Mouse (Mus musculus) layer of hippocampus, postnatal 14 days (tissue): ENCODE data around the gene Ccdc162. TPM values are rescaled to one million over a fixed set of nuclear protein-coding genes. Genes with fewer than 3 reads are reported as not detected.

Experiments used
- DNase-seq, 2 experiments: peaks; one replicate each; pipeline ENCODE4 v3.0.0; 2021 to 2022; ENCODE audit warnings: low spot score in 2 of 2, mixed read lengths in 1 of 2
- total RNA-seq, 2 experiments: library from RNA; stranded (reverse); gene quantifications; 2 replicates each; pipeline ENCODE4 v1.2.3; 2021

Ccdc162 gene
- total RNA-seq, 2 experiments from 2014 or later: 2.3 to 3.7 TPM

DNA sequence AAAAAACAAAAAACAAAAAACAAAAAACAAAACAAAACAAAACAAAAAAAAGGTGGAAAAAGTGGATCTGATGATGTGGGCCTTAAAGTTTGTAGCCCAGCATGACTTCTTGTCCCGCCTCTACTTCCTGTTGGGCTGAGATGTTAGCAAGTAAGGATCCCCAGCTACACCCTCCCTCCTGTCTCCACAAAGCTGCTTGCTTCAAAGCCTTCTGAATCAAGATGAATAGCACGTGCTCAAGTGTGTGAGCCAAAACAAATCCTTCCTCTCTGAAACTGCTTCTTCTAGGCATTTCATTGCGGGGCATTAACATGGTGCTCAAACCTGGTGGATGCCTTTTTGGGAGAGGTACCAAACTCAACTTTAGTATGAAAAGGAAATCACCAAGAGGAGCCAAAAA, 77.7 kb downstream of the Ccdc162 start:
- no peak for DNase-seq

DNA sequence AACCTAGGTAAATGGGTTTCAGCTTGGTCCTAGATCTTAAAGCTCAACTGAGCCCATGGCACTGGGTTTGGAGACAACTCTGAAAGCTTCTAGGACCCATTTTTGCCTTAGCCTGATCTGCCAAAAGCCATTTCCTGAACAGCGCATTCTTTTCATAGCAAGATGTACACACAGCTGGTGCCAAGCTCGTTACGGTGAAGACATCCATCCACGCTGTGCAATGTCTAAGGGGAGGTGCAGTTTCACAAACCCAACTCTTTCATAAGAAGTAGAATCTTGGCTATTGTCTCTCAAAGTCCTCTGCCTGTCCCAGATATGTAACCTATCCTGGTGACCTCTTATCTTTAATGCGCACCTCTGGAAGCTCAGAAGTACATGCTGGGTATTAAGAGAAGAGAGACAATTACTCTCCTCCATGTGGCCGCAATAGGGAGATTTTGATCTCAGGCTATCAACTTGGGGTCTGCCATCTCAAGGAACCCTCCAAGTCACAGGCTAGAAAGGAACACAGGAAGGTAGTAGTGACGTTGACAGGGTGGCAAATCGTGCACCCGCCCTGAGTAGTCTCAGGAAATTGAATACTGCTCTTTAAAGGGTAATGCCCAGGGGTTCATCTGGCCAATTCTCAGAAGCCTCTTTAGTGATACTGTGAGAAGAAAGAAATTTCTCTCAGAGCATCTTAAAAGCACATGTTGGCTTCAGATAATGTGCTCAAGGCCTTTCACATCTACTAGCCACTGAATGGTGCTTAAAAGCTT, 81.0 kb downstream of the Ccdc162 start:
- no peak for DNase-seq

DNA sequence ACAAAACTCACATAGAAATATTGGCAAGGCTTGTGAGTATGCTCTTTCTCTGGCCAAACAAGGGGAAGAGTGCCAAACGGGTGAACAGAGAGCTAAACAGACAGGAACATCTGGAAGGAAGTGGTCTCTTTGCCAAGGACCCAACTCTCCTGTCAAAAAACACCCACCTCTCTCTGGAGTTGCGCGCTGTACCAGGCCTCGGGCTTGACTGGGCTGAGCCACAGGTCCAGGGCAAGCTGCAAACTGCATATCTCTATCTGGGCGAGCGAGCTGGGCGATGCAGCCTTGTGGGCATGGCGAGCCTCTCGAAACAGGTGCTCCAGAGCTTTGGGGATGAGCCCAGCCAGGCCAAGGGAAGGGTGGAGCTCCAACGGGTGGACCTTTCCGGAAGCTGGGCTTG, 82.6 kb downstream of the Ccdc162 start:
- DNase-seq: no peak

DNA sequence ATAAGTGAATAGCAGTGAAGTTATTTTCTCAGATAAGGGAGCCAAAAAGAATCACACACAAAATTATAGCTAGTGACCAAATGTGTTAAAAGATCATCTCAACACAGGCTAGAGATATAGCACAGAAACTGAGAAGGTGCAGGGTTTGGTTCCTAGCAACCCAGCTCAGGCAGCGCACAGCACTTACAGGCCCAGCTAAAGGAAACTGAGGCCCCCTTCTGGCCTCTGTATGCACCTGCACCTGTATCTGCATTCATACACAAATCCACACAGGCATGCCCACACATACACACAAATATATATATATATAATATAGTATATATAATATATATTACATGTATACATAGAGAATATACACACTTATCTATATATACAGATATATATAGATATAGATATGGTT, 84.4 kb downstream of the Ccdc162 start:
- no peak for DNase-seq

DNA sequence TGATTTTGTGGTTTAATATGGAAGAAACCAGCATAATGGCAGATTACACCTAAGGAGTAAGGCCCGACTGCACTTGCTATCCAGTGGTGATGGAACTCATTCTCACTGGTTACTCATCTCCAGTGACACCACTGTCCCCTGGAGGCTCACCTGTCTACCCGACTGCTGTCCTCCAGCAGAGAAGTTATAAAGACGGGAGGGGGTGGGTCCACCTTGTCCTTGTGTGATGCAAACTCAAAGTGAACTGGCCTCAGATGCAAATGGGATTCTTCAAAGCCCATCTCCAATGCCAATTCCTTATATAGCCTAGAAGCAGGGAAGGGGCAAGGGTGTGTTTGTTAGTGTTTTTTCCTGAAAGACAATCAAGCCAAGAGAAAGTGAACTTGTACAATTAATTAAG, 89.4 kb downstream of the Ccdc162 start:
- no peak for DNase-seq

DNA sequence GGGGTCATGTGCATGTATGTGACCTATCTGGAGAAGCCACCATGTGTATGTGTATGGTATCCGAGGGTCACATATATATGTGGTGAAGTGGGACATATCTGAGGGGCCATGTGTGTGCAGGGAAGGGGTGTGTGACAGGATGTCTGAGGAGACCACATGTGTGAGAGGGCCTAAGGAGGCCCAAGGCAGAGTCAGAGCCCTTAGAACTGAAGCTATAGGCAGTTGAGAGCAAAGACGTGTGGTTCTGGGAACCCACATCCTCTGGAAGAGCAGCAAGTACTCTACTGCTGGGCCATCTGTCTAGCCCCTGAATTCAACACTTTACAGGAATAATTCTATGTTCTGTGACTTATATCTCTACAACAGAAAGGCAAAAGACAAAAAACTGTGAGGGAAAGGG, 96.4 kb downstream of the Ccdc162 start:
- no peak for DNase-seq

DNA sequence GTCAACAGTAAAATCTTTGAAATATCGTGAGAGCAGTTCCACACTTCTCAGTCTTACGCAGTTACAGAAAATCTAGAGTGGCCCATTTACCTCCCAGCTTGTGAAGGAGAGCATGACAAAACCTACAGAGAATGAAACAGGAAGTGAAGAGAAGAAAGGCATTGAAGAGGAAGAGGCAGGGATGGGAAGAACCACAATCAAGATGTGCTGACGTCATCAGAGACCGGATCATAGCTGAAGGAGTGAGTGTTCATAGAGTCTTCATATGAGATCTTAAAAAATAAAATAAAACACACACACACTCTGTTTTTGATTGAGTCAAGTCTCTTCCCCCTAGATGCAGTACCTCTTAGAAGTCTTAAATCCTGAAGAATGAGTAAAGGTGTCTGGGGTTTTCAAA, 100.9 kb downstream of the Ccdc162 start:
- DNase-seq: no peak

DNA sequence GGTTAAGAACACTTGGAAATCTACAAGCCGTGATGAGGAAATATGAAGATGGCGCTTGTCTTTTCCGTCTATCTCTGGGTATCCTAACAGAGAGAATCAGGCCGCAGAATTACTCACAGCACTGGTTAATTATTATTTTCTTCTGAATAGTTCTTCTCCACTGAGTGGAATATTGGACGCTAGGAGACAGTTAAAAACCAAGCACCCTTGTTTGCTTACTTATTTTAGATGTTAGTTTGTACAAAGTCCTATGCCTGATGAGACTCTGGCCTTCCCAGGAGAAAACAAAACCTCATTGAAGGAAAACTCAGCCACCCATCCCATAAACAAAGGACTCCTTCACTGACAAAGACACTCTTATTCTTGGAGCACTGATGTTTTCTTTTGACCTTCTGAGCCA, 104.5 kb downstream of the Ccdc162 start:
- DNase-seq: no peak

DNA sequence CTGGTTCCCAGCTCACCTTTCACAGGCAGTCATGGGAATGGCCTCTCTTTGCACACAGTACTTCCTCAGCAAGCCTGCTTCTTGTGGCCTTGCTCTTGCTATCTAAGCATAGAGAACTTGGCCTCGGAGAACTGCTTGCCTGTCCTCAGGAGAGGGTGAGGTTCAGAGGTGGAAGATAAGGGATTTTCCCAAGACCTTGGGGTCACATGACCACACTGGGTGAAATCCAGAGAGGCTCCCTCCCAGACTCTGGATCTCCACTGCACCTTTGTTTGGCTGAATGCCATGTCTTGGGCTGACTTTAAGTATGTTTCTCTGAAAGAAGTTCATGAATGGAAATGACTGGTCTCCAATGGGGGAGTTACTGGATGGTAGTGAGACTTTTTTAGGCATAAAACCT, 107.0 kb downstream of the Ccdc162 start:
- no peak for DNase-seq

DNA sequence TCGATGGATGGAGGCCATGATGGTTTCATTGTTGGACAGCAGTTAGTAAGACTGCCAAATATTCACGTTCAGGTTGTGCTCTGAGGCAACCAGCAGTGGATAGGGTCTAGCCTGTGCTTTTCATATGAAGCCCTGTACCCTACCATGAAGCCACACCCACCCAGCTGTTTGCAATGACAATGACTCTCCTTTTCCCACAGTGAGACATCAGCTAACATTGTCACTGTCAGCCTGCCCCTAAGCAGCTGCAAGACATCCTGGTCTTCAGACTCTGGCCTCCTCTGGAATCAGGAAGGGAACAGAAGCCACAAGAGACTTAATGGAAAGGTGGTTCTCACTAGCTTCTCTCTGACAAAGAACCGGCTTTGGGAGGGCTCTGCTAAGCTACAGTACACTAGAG, 107.9 kb downstream of the Ccdc162 start:
- no peak for DNase-seq

DNA sequence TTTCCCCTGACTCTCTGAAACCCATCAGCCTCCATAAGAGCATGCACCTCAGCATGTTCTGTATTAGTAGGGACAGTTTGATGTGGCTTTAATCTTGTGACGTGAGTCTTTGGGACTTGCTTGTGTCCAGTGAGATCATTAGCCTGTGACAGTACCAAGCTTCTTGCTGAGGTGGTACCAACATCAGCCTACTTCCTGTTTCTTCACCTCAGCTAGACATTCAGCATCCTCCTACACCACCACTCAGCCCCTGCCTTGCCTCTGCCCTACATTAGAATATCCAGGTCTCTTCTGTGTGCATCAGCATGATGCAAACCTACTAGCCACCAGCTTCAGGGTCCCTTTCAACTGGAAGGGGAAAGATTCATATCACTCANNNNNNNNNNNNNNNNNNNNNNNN, 113.8 kb downstream of the Ccdc162 start:
- DNase-seq: no peak

DNA sequence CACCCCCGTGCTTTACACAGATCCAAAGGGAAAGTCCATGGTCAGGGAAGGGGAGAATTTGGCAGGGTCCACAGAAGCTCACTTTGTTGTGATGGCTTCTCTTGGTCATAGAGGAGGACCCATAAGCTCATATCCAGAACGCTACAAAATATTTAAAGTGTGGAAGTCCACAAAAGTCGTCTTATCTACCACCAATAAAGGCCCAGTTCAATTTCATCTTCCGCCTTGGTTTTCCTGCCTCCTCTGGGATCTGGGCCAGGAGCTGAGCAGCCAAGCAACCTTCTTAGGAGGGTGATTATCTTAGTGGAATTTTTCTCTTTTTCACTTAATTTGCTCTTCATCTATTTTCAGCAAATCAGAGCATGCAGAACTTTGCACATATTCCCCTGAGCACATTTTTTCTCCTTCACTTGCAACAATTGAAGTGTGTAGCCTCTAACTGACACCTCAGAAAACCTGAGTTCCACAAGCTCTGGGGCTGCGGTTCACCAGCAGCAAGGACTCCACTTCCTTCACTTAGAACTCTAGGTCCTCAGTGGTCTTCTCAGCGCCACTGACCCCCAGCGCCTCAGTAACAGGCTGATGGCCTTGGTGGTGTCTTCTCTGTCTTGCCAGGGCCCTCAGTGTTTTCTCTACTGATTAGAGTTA, 114.4 kb downstream of the Ccdc162 start:
- DNase-seq: no peak

DNA sequence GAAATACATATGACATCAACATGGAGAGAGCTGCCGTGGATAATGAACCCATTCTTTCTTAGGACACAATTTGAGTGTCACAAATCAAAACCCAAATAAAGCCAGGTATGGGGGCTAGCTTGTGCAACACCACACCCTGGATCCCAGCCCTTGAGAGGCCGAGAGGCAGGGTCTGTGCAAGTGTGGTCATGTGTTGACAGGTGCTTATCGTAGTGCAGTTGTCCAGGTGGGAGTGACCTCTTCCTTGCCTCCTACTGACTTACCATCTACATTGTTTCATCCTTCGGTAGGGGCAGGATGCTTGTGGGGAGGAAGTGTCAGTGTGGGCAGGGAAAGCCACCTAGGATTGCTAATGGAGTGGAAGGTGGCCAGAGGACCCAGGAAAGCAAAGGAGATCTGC, 115.1 kb downstream of the Ccdc162 start:
- no peak for DNase-seq

DNA sequence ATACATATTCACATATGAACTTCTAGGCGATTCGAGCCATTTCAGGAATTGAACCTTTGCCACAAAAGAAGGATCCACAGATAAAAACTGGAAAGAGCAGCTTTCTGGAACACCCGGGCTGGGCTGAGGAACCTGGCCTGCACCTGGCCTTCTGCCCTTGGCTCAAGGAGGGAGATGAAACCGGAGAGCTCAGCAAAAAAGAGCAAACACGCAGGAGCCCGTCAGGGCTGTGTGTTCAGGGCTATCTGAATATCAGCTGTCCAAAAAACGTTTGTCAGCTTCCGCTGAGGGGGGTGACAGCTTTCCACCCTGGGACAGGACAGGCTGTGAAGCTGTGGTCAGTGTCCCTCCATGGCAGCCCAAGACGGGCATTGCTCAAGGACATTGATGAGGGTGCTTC, 117.4 kb downstream of the Ccdc162 start:
- no peak for DNase-seq

DNA sequence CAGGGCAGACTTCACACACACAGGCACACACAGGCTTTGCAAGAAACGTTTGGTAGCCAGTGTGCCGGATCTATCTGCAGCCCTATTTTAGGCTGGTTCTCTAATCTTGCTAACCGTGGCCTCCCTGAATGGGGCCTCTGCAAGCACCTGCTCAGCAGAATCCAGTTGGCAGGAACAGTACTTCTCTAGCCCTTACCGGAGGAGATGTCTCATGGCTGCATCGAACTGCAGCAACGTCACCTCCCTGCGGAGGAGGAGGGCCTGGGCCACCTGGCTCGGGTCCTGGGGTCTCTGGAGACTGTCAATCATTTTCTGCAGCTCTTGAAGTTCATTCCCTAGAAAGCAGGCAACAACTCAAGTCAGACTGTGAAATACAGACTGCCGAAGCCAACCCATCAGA, 118.2 kb downstream of the Ccdc162 start:
- DNase-seq: no peak

DNA sequence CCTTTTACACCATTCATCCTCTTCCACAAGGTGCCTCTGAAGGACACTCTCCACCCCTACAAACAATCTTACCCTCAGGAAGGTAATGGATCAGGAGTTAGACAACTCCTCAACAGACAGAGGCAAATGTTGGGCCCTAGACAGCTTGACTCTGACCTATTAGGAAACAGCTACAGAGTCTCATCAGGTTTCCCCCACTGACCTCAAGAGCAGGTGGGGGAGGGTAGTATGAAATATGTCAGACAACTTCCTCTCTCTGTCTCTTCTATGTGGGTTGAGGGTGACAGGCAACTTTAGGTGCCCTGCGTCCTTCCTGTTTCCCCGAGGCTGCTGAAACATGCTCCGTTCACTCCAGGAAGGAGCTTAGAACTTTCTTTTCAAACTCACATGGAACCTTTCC, 120.9 kb downstream of the Ccdc162 start:
- DNase-seq: no peak

DNA sequence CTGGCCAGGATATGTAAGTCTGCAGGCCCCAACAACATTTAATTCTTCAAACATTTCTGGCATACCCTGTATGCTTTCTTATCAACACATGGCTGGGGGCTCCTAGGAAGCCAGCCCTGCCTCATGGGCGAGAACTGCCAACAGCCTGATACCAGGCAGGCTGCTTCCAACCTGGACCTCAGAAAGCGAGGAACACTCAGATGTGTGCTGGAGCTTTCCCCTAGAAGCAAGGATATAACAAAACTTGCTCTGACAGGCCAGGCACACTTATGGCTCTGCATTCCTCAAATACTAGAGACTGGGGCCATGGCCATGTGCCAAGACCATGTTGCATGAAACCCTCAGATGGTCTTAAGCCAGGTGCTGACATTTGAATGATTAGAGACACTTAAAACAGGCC, 121.5 kb downstream of the Ccdc162 start:
- DNase-seq: no peak

DNA sequence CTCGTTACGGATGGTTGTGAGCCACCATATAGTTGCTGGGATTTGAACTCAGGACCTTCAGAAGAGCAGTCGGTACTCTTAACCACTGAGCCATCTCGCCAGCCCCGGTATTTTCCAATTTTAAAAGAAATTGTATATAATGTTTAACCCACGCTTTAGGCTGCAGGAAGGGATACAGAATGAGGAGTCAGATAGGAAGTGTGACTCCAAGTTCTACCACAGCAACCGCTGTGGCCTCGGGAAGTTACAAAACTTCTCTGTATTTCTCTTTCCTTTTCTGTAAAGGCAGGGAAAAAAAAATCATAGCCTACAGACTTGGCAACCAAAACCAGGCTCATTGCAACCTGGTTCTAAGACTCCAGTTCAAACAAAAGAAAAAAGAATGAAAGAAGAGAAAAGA, 122.0 kb downstream of the Ccdc162 start:
- no peak for DNase-seq

DNA sequence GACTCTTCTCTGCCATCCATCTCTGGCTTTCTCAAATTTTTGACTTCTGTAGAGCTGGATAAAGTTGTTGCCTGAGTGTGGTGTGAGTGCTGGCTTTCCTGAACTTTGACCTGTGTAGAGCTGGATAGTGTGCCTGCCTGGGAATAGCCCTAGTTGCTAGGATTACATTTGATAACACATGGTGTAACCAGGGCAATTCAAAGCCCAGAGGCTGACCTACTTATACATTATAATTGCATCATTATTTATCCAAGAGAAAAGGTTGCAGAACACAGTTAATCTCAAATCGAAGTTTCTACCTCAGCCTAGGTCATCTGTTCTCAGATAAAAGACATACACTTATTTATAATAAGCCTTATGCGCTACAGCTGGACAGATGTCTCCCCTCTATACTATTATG, 127.8 kb downstream of the Ccdc162 start:
- no peak for DNase-seq

DNA sequence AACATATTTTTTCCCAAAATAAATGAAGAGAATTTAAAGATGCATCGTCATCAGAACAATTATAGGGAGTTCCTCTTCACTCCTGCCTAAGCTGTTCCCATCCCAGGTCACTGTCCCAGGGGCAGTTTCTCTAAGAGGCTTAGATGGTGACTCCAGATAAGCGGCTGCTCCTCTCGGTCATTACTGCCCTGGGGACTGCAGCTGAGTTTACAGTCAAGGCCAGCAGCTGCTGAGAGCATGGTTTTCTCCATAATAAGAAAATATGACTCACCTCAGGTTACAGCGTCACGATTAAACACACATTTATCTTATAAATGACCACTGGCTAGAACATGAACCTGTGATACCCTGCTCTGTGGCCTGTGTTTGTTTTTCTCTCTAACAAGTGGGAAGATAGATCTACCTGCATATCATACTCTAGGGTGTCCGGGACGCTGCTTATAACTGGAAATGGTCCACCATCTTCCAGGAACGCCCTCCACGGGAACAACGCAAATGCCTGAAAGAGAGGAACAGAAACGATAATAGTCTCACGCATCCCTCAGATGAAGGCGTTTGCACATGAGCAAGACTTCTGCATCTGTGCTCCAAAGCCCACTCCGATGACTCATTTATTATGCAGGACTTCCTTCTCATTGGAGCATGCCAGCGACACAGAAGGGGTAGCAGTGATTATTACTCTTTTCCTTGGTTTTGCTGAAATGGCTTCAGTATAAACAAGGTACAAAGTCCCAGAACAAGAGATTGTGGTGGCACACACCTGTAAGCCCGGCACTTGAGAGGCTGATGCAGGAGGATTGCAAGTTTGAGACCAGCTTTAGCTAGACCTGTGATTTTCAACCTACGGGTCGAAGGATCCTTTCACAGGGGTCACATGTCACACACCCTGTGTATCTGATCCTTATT, 129.2 kb downstream of the Ccdc162 start:
- DNase-seq: no peak

DNA sequence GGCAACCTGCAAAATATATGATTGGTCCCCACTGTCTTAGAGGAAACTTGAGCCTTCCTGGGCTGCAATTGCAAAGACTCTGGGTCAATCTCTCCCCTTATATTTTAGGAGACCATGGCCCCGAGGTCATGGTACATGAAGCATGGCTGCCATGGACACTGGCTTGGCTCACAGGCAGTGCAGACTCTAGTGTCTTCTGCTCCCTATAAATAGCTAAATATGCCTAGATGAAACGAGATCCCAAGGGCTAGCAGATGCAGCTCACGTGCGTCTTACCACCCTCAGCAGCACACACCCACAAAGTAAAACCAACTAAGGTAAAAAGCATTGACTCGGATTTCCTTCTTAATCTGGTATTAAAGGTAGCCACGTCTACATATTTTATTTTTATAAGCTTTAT, 133.1 kb downstream of the Ccdc162 start:
- no peak for DNase-seq

DNA sequence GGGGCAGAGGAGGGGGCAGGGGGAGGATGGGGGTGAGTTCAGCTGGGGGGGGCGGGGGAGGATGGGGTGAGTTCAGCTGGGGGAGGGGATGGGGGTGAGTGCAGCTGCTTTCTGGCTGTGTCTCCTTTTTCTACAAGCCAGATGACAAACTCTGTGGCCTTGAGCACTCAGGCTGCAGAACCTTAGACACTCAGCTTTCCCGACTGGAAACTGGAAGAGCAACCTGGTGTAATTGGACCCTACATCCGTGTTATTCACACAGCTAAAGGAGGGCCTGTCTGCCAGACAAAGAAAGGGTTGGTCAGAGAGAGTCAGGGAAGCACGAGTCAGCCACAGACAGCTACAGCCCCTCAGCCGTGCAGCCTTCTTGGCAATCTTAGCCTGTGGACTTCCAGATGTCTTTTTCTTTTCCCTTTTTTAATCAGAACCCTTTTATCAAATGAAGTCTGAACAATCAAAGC, 133.5 kb downstream of the Ccdc162 start:
- no peak for DNase-seq
